Mouse (Mus musculus) kidney, embryonic 14.5 days (tissue): Measurements from ENCODE around the gene Mmaa. TPM values are rescaled to one million over a fixed set of nuclear protein-coding genes. Genes with fewer than 3 reads are reported as not detected.

Experiments
- ATAC-seq: fragments of 200-750 bp; cut with Nextera tagmentation; 2 replicates; pipeline ENCODE4 v1.8.0; 2017; ENCODE audit warnings: moderate number of reproducible peaks, mild to moderate bottlenecking, moderate TSS enrichment, moderate library complexity; ENCODE audit not compliant: low FRiP score, low TSS enrichment
- H3K27ac ChIP-seq: fragments of 300-500 bp; sonication (generic); 2 replicates; pipeline ENCODE4 v1.5.1; 2014; ENCODE audit warnings: low read depth, mild to moderate bottlenecking, low read length, moderate library complexity, mixed read lengths
- H3K27me3 ChIP-seq: fragments of 300-500 bp; sonication (generic); 2 replicates; pipeline ENCODE4 v1.6.1; 2014; ENCODE audit warnings: mild to moderate bottlenecking, low read length; ENCODE audit not compliant: control insufficient read depth, insufficient read depth
- H3K36me3 ChIP-seq: fragments of 300-500 bp; sonication (generic); 2 replicates; pipeline ENCODE4 v1.6.1; 2014; ENCODE audit warnings: low read length, mixed read lengths; ENCODE audit not compliant: control insufficient read depth, insufficient read depth
- H3K4me1 ChIP-seq: fragments of 300-500 bp; sonication (generic); 2 replicates; pipeline ENCODE4 v1.6.1; 2014; ENCODE audit warnings: low read length, mixed read lengths; ENCODE audit not compliant: control insufficient read depth, insufficient read depth
- H3K4me2 ChIP-seq: fragments of 300-500 bp; sonication (generic); replicated peaks from 2 replicates; pipeline ENCODE4 v1.6.1; 2014; ENCODE audit warnings: low read depth, mild to moderate bottlenecking, low read length
- H3K4me3 ChIP-seq: fragments of 300-500 bp; sonication (generic); 2 replicates; pipeline ENCODE4 v1.5.1; 2014; ENCODE audit warnings: mild to moderate bottlenecking, low read length
- H3K9ac ChIP-seq: fragments of 300-500 bp; sonication (generic); 2 replicates; pipeline ENCODE4 v1.6.1; 2014; ENCODE audit warnings: low read depth, mild to moderate bottlenecking, low read length, moderate library complexity
- H3K9me3 ChIP-seq: fragments of 300-500 bp; sonication (generic); 2 replicates; pipeline ENCODE4 v1.6.1; 2016; ENCODE audit warnings: low read length; ENCODE audit not compliant: control insufficient read depth
- WGBS: fragments of 180-500 bp; shearing (Covaris S2); extraction: QIAGEN DNeasy Blood & Tissue Kit; methylation state at CpG from one replicate; pipeline ENCODE4 v1.1.7; 2014; 5-methylcytosine and 5-hydroxymethylcytosine counted together
- polyA plus RNA-seq: library from polyadenylated mRNA; unstranded; fragments of >200 nt; fragmentation: Nextera tagmentation; extraction: Ambion mirVana; gene quantifications from 2 replicates; pipeline ENCODE4 v1.2.1, GENCODE M21; 2014

The Mmaa gene
- polyA plus RNA-seq, 1 experiment from 2014 or later = 11.6 TPM

GRCm38 (mm10) chr8:79222752-79223141, 72.0 kb downstream of the Mmaa start:
- no peaks in the 10 kb centered on the region for H3K36me3 ChIP-seq
- H3K9ac ChIP-seq = no peak overlapping the region
- H3K9me3 ChIP-seq = no peaks in the 10 kb centered on the region
- no peak overlapping the region for H3K27ac ChIP-seq
- H3K4me1 ChIP-seq = no peaks in the 10 kb centered on the region
- WGBS = 61% methylated on average over 5 of the region's 5 CpGs
- ATAC-seq = no peak
- H3K4me2 ChIP-seq = no peak overlapping the region
- no peak overlapping the region for H3K4me3 ChIP-seq
- no peaks in the 10 kb centered on the region for H3K27me3 ChIP-seq

GRCm38 (mm10) chr8:79222106-79222751, 72.5 kb downstream of the Mmaa start:
- no peaks in the 10 kb centered on the region for H3K36me3 ChIP-seq
- no peak overlapping the region for H3K4me3 ChIP-seq
- 70% methylated on average over 5 of the region's 5 CpGs for WGBS
- H3K9me3 ChIP-seq = no peaks in the 10 kb centered on the region
- H3K4me1 ChIP-seq = no peaks in the 10 kb centered on the region
- H3K27ac ChIP-seq = no peak overlapping the region
- no peak for ATAC-seq
- H3K9ac ChIP-seq = no peak overlapping the region
- no peak overlapping the region for H3K4me2 ChIP-seq
- H3K27me3 ChIP-seq = no peaks in the 10 kb centered on the region

Other genes starting within 250 kb of the Mmaa start
- gene 1700011L22Rik, start 46.4 kb downstream of the Mmaa start, polyA plus RNA-seq = not detected in 2 replicates
- 34.5 and 50.3 TPM in 2 replicates for gene Smad1, start 104.6 kb upstream of the Mmaa start, polyA plus RNA-seq